Mouse (Mus musculus) C2C12 (cell line): ENCODE measurements around the gene Dnmt1.

Experiments
- CTCF ChIP-seq: IDR thresholded peaks from one replicate; pipeline ENCODE4 v1.5.1; 2011; ENCODE audit not compliant: control insufficient read depth, insufficient read depth, insufficient read length
- MAX ChIP-seq: IDR thresholded peaks from one replicate; pipeline ENCODE4 v1.6.1; 2011; ENCODE audit warnings: mild to moderate bottlenecking, control low read depth
- MYOD1 ChIP-seq: IDR thresholded peaks from one replicate; pipeline ENCODE4 v1.6.1; 2011; ENCODE audit warnings: low read depth; ENCODE audit not compliant: control insufficient read depth, insufficient read length
- USF1 ChIP-seq: IDR thresholded peaks from one replicate; pipeline ENCODE4 v1.6.1; 2011; ENCODE audit warnings: low read depth, mild to moderate bottlenecking, control low read depth, moderate library complexity

DNA sequence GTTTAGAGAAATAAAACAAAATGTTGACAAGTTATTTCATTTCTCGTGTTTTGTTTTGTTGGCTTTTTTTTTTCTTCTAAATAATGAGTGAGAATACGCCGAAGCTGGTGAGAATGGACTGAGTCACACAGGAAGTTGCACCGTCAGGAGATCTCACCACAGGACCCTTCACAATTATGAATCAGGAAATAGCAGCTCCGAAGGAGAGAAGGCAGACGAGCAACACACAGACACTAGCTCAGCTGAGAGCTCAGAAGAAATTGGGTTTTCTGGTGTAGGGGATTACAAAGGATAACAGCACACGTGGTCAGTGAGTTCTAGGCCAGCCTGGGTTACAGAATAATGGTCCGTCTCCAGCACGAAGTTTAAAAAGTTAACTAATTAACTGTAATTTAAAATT, 1.9 kb upstream of the Dnmt1 start:
- TF ChIP-seq USF1 (no peak), CTCF (no peak), MAX (no peak), MYOD1 (no peak)
